Mouse (Mus musculus) layer of hippocampus, adult 2 months (tissue): ENCODE data around the gene Slc4a1ap. TPM values are rescaled to one million over a fixed set of nuclear protein-coding genes. Genes with fewer than 3 reads are reported as not detected.
"Not testable (repeated sequence)": the region's sequence is repeated elsewhere in the genome, so short reads cannot be mapped to it uniquely, and the experiment has no call there.

Experiments
- DNase-seq, 2 experiments: peaks; one replicate each; pipeline ENCODE4 v3.0.0; 2022; ENCODE audit warnings: low spot score in 2 of 2
- H3K27ac ChIP-seq: fragments of 200-600 bp; 2 replicates; pipeline ENCODE4 v1.8.1; 2022
- H3K4me3 ChIP-seq: fragments of 200-600 bp; 2 replicates; pipeline ENCODE4 v1.8.1; 2022; ENCODE audit warnings: mild to moderate bottlenecking
- CTCF ChIP-seq: fragments of 200-600 bp; conservative IDR thresholded peaks from 2 replicates; pipeline ENCODE4 v1.8.1; 2022; ENCODE audit warnings: antibody characterized with exemption, mild to moderate bottlenecking, moderate library complexity
- long read RNA-seq, 2 experiments: library from polyadenylated mRNA; stranded (forward); transcript quantifications; one replicate each; pipeline ENCODE4 v2.0.0; 2021; ENCODE audit warnings: borderline mapping rate in 2 of 2
- total RNA-seq, 2 experiments: library from RNA; stranded (reverse); gene quantifications; 2 replicates each; pipeline ENCODE4 v1.2.3; 2021

The Slc4a1ap gene
- total RNA-seq = 10 to 100 TPM; 51.9 to 53.8 TPM
- long read RNA-seq, experiment 1, partial matches to known transcripts = 1 of 10 reads
- long read RNA-seq, experiment 1, other reads (novel, unspliced or antisense) = 4 of 10 reads
- long read RNA-seq, experiment 2, transcript Slc4a1ap-201 (13 exons, 2,424 nt) = major isoform, 7 of 19 reads
- long read RNA-seq, experiment 2, partial matches to known transcripts = 1 of 19 reads
- long read RNA-seq, experiment 2, other reads (novel, unspliced or antisense) = 8 of 19 reads

GRCm38 (mm10) chr5:31526354-31527116, at the start of gene Slc4a1ap:
Gene Slc4a1ap, plus strand, starts transcription at chr5:31526995.
- TF ChIP-seq CTCF = no peak
- Histone ChIP-seq H3K4me3 (peak within 1 kb of the TSS; percentile 86), H3K27ac (peak within 1 kb of the TSS; percentile 97)
- peak; percentile 59 to 73 for DNase-seq

GRCm38 (mm10) chr5:31480536-31480935, 46.3 kb upstream of the Slc4a1ap start:
- DNase-seq = peak; percentile 26 to 43
- TF ChIP-seq CTCF = no peak
- Histone ChIP-seq H3K27ac (peak overlapping the region; percentile 92), H3K4me3 (no peak overlapping the region)

- Histone ChIP-seq H3K27ac (no peak within 1 kb of the TSS), H3K4me3 (no peak within 1 kb of the TSS)
- TF ChIP-seq CTCF = no peak
- no peak for DNase-seq
Measured at GRCm38 (mm10) chr5:31485440-31485839, 41.4 kb upstream of the Slc4a1ap start, which contains the start of gene 4930548H24Rik. Gene 4930548H24Rik, plus strand, starts transcription at chr5:31485740.

- DNase-seq = no peak
- Histone ChIP-seq H3K27ac (no peak overlapping the region), H3K4me3 (no peak overlapping the region)
- TF ChIP-seq CTCF = no peak
Measured at GRCm38 (mm10) chr5:31487889-31488288, 38.9 kb upstream of the Slc4a1ap start.

GRCm38 (mm10) chr5:31489116-31489769, 37.6 kb upstream of the Slc4a1ap start:
- no peak overlapping the region for H3K27ac ChIP-seq
- TF ChIP-seq CTCF = no peak

GRCm38 (mm10) chr5:31492031-31492430, 34.8 kb upstream of the Slc4a1ap start:
- Histone ChIP-seq H3K4me3 (no peak overlapping the region), H3K27ac (no peak overlapping the region)
- no peak for DNase-seq
- no peak for TF ChIP-seq CTCF

More at GRCm38 (mm10) chr5:31489116-31489769, 37.6 kb upstream of the Slc4a1ap start:
- DNase-seq = no peak
- H3K4me3 ChIP-seq = no peak overlapping the region

GRCm38 (mm10) chr5:31494513-31495297, 32.1 kb upstream of the Slc4a1ap start, which contains the start of gene Gpn1:
Gene Gpn1, plus strand, starts transcription at chr5:31494741.
- TF ChIP-seq CTCF = no peak
- peak within 1 kb of the TSS; percentile 80 for H3K27ac ChIP-seq
- DNase-seq = peak; percentile 89 to 95

GRCm38 (mm10) chr5:31504843-31505242, 22.0 kb upstream of the Slc4a1ap start:
- H3K27ac ChIP-seq = no peak overlapping the region
- no peak overlapping the region for H3K4me3 ChIP-seq
- TF ChIP-seq CTCF = no peak
- DNase-seq = no peak

More at GRCm38 (mm10) chr5:31494513-31495297, 32.1 kb upstream of the Slc4a1ap start, which contains the start of gene Gpn1:
- H3K4me3 ChIP-seq = peak within 1 kb of the TSS; percentile 91

- no peak for DNase-seq
- Histone ChIP-seq H3K4me3 (no peak overlapping the region), H3K27ac (no peak overlapping the region)
- no peak for TF ChIP-seq CTCF
Measured at GRCm38 (mm10) chr5:31512481-31512880, 14.3 kb upstream of the Slc4a1ap start.

- Histone ChIP-seq H3K27ac (no peak overlapping the region), H3K4me3 (no peak overlapping the region)
- no peak for TF ChIP-seq CTCF
- no peak for DNase-seq
Measured at GRCm38 (mm10) chr5:31520556-31520955, 6.2 kb upstream of the Slc4a1ap start.

- Histone ChIP-seq H3K4me3 (peak overlapping the region; percentile 86), H3K27ac (peak overlapping the region; percentile 97)
- no peak for DNase-seq
Measured at GRCm38 (mm10) chr5:31527117-31527680, 404 bp downstream of the Slc4a1ap start.

GRCm38 (mm10) chr5:31527707-31528106, 912 bp downstream of the Slc4a1ap start, which contains the start of gene Supt7l:
Gene Supt7l, minus strand, starts transcription at chr5:31527807.
- DNase-seq = not testable (repeated sequence)
- peak within 1 kb of the TSS; percentile 97 for H3K27ac ChIP-seq
- peak within 1 kb of the TSS; percentile 86 for H3K4me3 ChIP-seq

More at GRCm38 (mm10) chr5:31527117-31527680, 404 bp downstream of the Slc4a1ap start:
- no peak for TF ChIP-seq CTCF
